Mouse (Mus musculus): ENCODE measurements at regions not wholly inside any gene's neighbourhood (a gene's known extent, or its start where the extent isn't known, plus 50 kb on each side); places are given as distances from the start of the nearest gene placed in this dataset.

GRCm38 (mm10) chr6:117272227-117272955, 104.1 kb downstream of the Cxcl12 start:
- no peak overlapping the region; the same call in 1 of the 2 replicates for H3K9ac ChIP-seq (ENCODE audit: low read depth, low read length)
- H3K27ac ChIP-seq (ENCODE audit: low read depth, low read length), result peak overlapping the region; percentile 37; the same call in 1 of the 2 replicates
- no peaks in the 10 kb centered on the region for H3K27me3 ChIP-seq (ENCODE audit: control insufficient read depth, insufficient read depth, low read length)
- H3K4me3 ChIP-seq (ENCODE audit: low read length), result no peak overlapping the region
- ATAC-seq (ENCODE audit: low FRiP score, low TSS enrichment), result peak; percentile 79
- no peaks in the 10 kb centered on the region for H3K36me3 ChIP-seq (ENCODE audit: control insufficient read depth, insufficient read depth, low read length)
- WGBS, result 37% methylated on average over 9 of the region's 9 CpGs
- peaks cover 20% of the 10 kb centered on the region for H3K4me1 ChIP-seq (ENCODE audit: control insufficient read depth, insufficient read depth, low read length)
- H3K4me2 ChIP-seq (replicated peaks; ENCODE audit: low read depth, low read length), result no peak overlapping the region
- H3K9me3 ChIP-seq (ENCODE audit: control insufficient read depth, low read length), result no peaks in the 10 kb centered on the region

GRCm38 (mm10) chr6:117275915-117276314, 107.6 kb downstream of the Cxcl12 start:
- Histone ChIP-seq H3K4me2 (replicated peaks; ENCODE audit: low read depth, low read length) (no peak overlapping the region), H3K27ac (ENCODE audit: low read depth, low read length) (no peak overlapping the region), H3K4me3 (ENCODE audit: low read length) (no peak overlapping the region), H3K9ac (ENCODE audit: low read depth, low read length) (no peak overlapping the region), H3K27me3 (ENCODE audit: control insufficient read depth, insufficient read depth, low read length) (no peaks in the 10 kb centered on the region), H3K9me3 (ENCODE audit: control insufficient read depth, low read length) (no peaks in the 10 kb centered on the region), H3K36me3 (ENCODE audit: control insufficient read depth, insufficient read depth, low read length) (no peaks in the 10 kb centered on the region), H3K4me1 (ENCODE audit: control insufficient read depth, insufficient read depth, low read length) (peaks cover 20% of the 10 kb centered on the region)
- WGBS, result 90% methylated on average over 5 of the region's 5 CpGs
- no peak for ATAC-seq (ENCODE audit: low FRiP score, low TSS enrichment)

- H3K4me3 ChIP-seq (ENCODE audit: low read length), result no peak overlapping the region
- no peak for ATAC-seq (ENCODE audit: low FRiP score, low TSS enrichment)
- no peaks in the 10 kb centered on the region for H3K27me3 ChIP-seq (ENCODE audit: control insufficient read depth, insufficient read depth, low read length)
- no peak overlapping the region for H3K4me2 ChIP-seq (replicated peaks; ENCODE audit: low read depth, low read length)
- H3K27ac ChIP-seq (ENCODE audit: low read depth, low read length), result no peak overlapping the region
- 75% methylated on average over 3 of the region's 3 CpGs for WGBS
- no peaks in the 10 kb centered on the region for H3K9me3 ChIP-seq (ENCODE audit: control insufficient read depth, low read length)
- H3K36me3 ChIP-seq (ENCODE audit: control insufficient read depth, insufficient read depth, low read length), result no peaks in the 10 kb centered on the region
- no peak overlapping the region for H3K9ac ChIP-seq (ENCODE audit: low read depth, low read length)
- peaks cover 10% of the 10 kb centered on the region for H3K4me1 ChIP-seq (ENCODE audit: control insufficient read depth, insufficient read depth, low read length)
These were observed 108.5 kb downstream of the Cxcl12 start for GRCm38 (mm10) chr6:117276850-117277249.

GRCm38 (mm10) chr6:117279297-117279696, 111.0 kb downstream of the Cxcl12 start:
- no peak overlapping the region for H3K9ac ChIP-seq (ENCODE audit: low read depth, low read length)
- H3K9me3 ChIP-seq (ENCODE audit: control insufficient read depth, low read length), result no peaks in the 10 kb centered on the region
- no peak overlapping the region for H3K27ac ChIP-seq (ENCODE audit: low read depth, low read length)
- ATAC-seq (ENCODE audit: low FRiP score, low TSS enrichment), result no peak
- no peak overlapping the region for H3K4me3 ChIP-seq (ENCODE audit: low read length)
- no peaks in the 10 kb centered on the region for H3K4me1 ChIP-seq (ENCODE audit: control insufficient read depth, insufficient read depth, low read length)
- no peaks in the 10 kb centered on the region for H3K27me3 ChIP-seq (ENCODE audit: control insufficient read depth, insufficient read depth, low read length)
- H3K4me2 ChIP-seq (replicated peaks; ENCODE audit: low read depth, low read length), result no peak overlapping the region
- H3K36me3 ChIP-seq (ENCODE audit: control insufficient read depth, insufficient read depth, low read length), result no peaks in the 10 kb centered on the region

- 50% methylated on average over 14 of the region's 14 CpGs for WGBS
- no peaks in the 10 kb centered on the region for H3K9me3 ChIP-seq (ENCODE audit: control insufficient read depth, low read length)
- no peaks in the 10 kb centered on the region for H3K4me1 ChIP-seq (ENCODE audit: control insufficient read depth, insufficient read depth, low read length)
- H3K4me3 ChIP-seq (ENCODE audit: low read length), result no peak overlapping the region
- H3K9ac ChIP-seq (ENCODE audit: low read depth, low read length), result no peak overlapping the region
- no peak overlapping the region for H3K27ac ChIP-seq (ENCODE audit: low read depth, low read length)
- H3K36me3 ChIP-seq (ENCODE audit: control insufficient read depth, insufficient read depth, low read length), result no peaks in the 10 kb centered on the region
- 0 out of 2 replicates have a peak, but pooled peaks have one; percentile 35 for ATAC-seq (ENCODE audit: low FRiP score, low TSS enrichment)
- H3K27me3 ChIP-seq (ENCODE audit: control insufficient read depth, insufficient read depth, low read length), result no peaks in the 10 kb centered on the region
- no peak overlapping the region for H3K4me2 ChIP-seq (replicated peaks; ENCODE audit: low read depth, low read length)
These were observed 111.6 kb downstream of the Cxcl12 start for GRCm38 (mm10) chr6:117279786-117280411.

GRCm38 (mm10) chr6:117280911-117281310, 112.6 kb downstream of the Cxcl12 start:
- WGBS, result 88% methylated on average over 3 of the region's 3 CpGs
- no peak overlapping the region for H3K4me3 ChIP-seq (ENCODE audit: low read length)
- H3K4me1 ChIP-seq (ENCODE audit: control insufficient read depth, insufficient read depth, low read length), result no peaks in the 10 kb centered on the region

GRCm38 (mm10) chr6:117283616-117284015, 115.3 kb downstream of the Cxcl12 start:
- Histone ChIP-seq H3K9ac (ENCODE audit: low read depth, low read length) (no peak overlapping the region), H3K36me3 (ENCODE audit: control insufficient read depth, insufficient read depth, low read length) (no peaks in the 10 kb centered on the region), H3K4me2 (replicated peaks; ENCODE audit: low read depth, low read length) (no peak overlapping the region), H3K27me3 (ENCODE audit: control insufficient read depth, insufficient read depth, low read length) (no peaks in the 10 kb centered on the region), H3K4me3 (ENCODE audit: low read length) (no peak overlapping the region), H3K4me1 (ENCODE audit: control insufficient read depth, insufficient read depth, low read length) (no peaks in the 10 kb centered on the region), H3K9me3 (ENCODE audit: control insufficient read depth, low read length) (no peaks in the 10 kb centered on the region), H3K27ac (ENCODE audit: low read depth, low read length) (no peak overlapping the region)
- 84% methylated on average over 3 of the region's 3 CpGs for WGBS
- ATAC-seq (ENCODE audit: low FRiP score, low TSS enrichment), result no peak

More at GRCm38 (mm10) chr6:117280911-117281310, 112.6 kb downstream of the Cxcl12 start:
- H3K9ac ChIP-seq (ENCODE audit: low read depth, low read length), result no peak overlapping the region
- no peak for ATAC-seq (ENCODE audit: low FRiP score, low TSS enrichment)
- no peak overlapping the region for H3K27ac ChIP-seq (ENCODE audit: low read depth, low read length)
- H3K9me3 ChIP-seq (ENCODE audit: control insufficient read depth, low read length), result no peaks in the 10 kb centered on the region
- H3K4me2 ChIP-seq (replicated peaks; ENCODE audit: low read depth, low read length), result no peak overlapping the region
- no peaks in the 10 kb centered on the region for H3K36me3 ChIP-seq (ENCODE audit: control insufficient read depth, insufficient read depth, low read length)
- H3K27me3 ChIP-seq (ENCODE audit: control insufficient read depth, insufficient read depth, low read length), result no peaks in the 10 kb centered on the region

GRCm38 (mm10) chr6:117284376-117285106, 116.2 kb downstream of the Cxcl12 start:
- no peaks in the 10 kb centered on the region for H3K9me3 ChIP-seq (ENCODE audit: control insufficient read depth, low read length)
- 44% methylated on average over 5 of the region's 5 CpGs for WGBS
- ATAC-seq (ENCODE audit: low FRiP score, low TSS enrichment), result no peak
- H3K4me2 ChIP-seq (replicated peaks; ENCODE audit: low read depth, low read length), result no peak overlapping the region
- no peak overlapping the region for H3K9ac ChIP-seq (ENCODE audit: low read depth, low read length)
- H3K36me3 ChIP-seq (ENCODE audit: control insufficient read depth, insufficient read depth, low read length), result no peaks in the 10 kb centered on the region
- H3K4me3 ChIP-seq (ENCODE audit: low read length), result no peak overlapping the region
- H3K27me3 ChIP-seq (ENCODE audit: control insufficient read depth, insufficient read depth, low read length), result no peaks in the 10 kb centered on the region
- no peak overlapping the region for H3K27ac ChIP-seq (ENCODE audit: low read depth, low read length)
- H3K4me1 ChIP-seq (ENCODE audit: control insufficient read depth, insufficient read depth, low read length), result no peaks in the 10 kb centered on the region

- Histone ChIP-seq H3K4me2 (replicated peaks; ENCODE audit: low read depth, low read length) (no peak overlapping the region), H3K27ac (ENCODE audit: low read depth, low read length) (no peak overlapping the region), H3K9ac (ENCODE audit: low read depth, low read length) (no peak overlapping the region), H3K4me1 (ENCODE audit: control insufficient read depth, insufficient read depth, low read length) (no peaks in the 10 kb centered on the region), H3K36me3 (ENCODE audit: control insufficient read depth, insufficient read depth, low read length) (no peaks in the 10 kb centered on the region), H3K9me3 (ENCODE audit: control insufficient read depth, low read length) (no peaks in the 10 kb centered on the region), H3K27me3 (ENCODE audit: control insufficient read depth, insufficient read depth, low read length) (no peaks in the 10 kb centered on the region), H3K4me3 (ENCODE audit: low read length) (no peak overlapping the region)
- ATAC-seq (ENCODE audit: low FRiP score, low TSS enrichment), result no peak
- 91% methylated on average over 5 of the region's 5 CpGs for WGBS
These were observed 119.1 kb downstream of the Cxcl12 start for GRCm38 (mm10) chr6:117287396-117287795.

Measured in kidney, embryonic 14.5 days (tissue).